Mouse (Mus musculus) spleen, adult 2 months (tissue): ENCODE data around the gene Fam189a1.

Experiments
- CTCF ChIP-seq: fragments of 200-500 bp; IDR thresholded peaks from 2 replicates; pipeline ENCODE4 v1.5.1; 2011; ENCODE audit warnings: mild to moderate bottlenecking, inconsistent platforms; ENCODE audit not compliant: insufficient read depth, insufficient read length, insufficient replicate concordance; ENCODE audit errors: extremely low read depth
- POLR2A ChIP-seq: fragments of 200-500 bp; IDR thresholded peaks from 2 replicates; pipeline ENCODE4 v1.6.1; 2011; ENCODE audit warnings: low read depth, low read length, inconsistent platforms

DNA sequence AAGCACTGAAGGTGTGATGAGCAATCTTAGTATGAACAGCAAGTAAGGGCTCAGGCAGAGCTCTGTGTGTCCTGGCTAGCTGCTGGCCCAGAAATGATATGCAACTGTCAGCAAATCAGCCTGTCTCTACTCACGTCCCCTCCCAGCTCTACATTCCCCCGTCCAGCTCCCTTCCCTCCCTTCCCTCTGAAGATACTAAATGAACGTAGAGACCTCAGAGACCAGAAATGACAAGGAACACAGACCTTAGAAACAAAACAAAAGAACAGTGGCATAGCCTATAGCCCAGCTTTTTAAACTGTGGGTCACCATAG is 73.6 kb downstream of the Fam189a1 start:
- no peak for TF ChIP-seq POLR2A
- TF ChIP-seq CTCF, result no peak
